Mouse (Mus musculus): ENCODE data around the gene Avpi1. TPM values are rescaled to one million over a fixed set of nuclear protein-coding genes. Genes with fewer than 3 reads are reported as not detected.

Avpi1 gene
- polyA plus RNA-seq, 1 experiment, result 1.7 TPM

GRCm38 (mm10) chr19:42163764-42164163, 34.9 kb upstream of the Avpi1 start, which contains the start of gene Zfyve27:
Zfyve27 (plus strand) TSS chr19:42163951.
- H3K27me3 ChIP-seq (ENCODE audit: control insufficient read depth), result peaks cover 36% of the 10 kb centered on the region
- TF ChIP-seq TAL1 (IDR thresholded peaks at IDR 0.05; ENCODE audit: low read length) (no peak), GATA1 (IDR thresholded peaks at IDR 0.05; ENCODE audit: low read length) (no peak)
- peaks cover 24% of the 10 kb centered on the region for H3K4me1 ChIP-seq (ENCODE audit: control insufficient read depth)
- H3K9me3 ChIP-seq (ENCODE audit: control insufficient read depth, low read length), result no peaks in the 10 kb centered on the region
- H3K4me3 ChIP-seq (replicated peaks), result no peak within 1 kb of the TSS
- H3K36me3 ChIP-seq (ENCODE audit: control insufficient read depth), result no peaks in the 10 kb centered on the region

DNA sequence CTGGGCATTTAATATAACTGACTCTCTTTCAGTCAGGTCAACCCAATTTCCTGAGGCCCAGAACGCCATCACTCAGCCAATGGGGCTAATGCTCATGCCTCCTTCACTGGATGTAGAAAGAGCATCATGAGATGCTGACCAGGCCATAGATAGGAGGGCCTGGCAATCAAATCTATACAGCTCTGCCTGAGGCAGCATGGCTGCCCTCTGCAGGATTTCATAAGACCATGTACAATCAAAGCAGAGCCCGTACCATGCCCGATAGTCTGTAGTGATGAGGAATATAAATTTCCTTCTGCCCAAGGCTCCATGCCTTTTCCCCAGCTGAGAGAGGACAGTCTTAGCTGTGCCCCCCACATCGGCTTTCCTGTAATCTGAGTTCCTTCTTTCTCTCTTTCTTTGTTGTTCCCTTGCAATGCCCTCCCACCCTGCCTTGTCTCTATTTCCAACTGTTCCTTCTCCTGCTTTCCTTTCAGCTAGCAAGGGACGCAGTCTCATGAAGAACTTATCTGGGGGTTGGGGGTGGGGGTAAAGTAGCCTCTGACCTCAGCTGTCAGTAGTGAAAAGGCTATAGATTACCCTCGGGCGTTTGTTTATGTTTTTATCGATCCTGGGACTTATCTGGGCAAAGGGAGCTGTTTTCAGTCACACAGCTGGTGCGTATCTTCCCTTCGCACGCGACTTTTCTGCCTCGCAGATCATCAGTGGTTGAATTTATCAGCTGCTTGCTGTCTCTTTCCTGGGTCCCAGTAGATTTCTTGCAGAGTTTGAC, 29.6 kb upstream of the Avpi1 start:
- Histone ChIP-seq H3K27me3 (ENCODE audit: control insufficient read depth) (peaks cover 13% of the 10 kb centered on the region), H3K36me3 (ENCODE audit: control insufficient read depth) (no peaks in the 10 kb centered on the region), H3K4me1 (ENCODE audit: control insufficient read depth) (peaks cover 15% of the 10 kb centered on the region), H3K9me3 (ENCODE audit: control insufficient read depth, low read length) (no peaks in the 10 kb centered on the region), H3K4me3 (replicated peaks) (no peak overlapping the region)
- TF ChIP-seq TAL1 (IDR thresholded peaks at IDR 0.05; ENCODE audit: low read length) (no peak), GATA1 (IDR thresholded peaks at IDR 0.05; ENCODE audit: low read length) (no peak)

DNA sequence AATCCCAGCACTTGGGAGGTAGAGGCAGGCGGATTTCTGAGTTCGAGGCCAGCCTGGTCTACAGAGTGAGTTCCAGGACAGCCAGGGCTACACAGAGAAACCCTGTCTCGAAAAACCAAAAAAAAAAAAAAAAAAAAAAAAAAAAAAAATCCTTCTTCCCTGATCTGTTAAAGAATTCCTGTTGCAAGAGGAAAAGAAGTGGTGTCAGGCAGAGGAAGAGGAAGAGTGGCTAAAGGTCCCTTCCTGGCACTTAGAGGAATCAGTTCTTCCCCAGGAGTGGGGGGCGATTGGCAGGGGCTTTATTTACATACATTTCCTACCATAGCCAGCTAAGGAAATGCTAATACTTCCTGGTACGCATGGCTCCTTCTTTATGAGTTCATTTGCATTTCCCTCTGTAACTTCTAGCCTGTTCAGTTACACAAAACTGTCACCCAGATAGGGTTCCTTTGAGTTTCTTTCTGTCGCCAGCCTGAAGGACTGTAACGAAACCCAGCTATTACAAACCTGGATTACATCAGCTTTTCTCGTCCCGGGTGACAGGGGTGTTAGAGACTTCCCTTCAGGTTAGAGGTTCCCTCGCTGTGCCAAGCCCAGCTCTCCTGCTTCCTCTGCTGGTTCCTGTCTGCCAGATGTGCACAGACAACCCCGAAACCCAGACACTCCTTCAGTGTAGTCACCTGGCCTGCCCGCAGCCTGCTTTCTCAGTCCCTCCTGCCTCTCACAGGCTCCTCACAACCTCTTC, 28.8 kb upstream of the Avpi1 start:
- no peak overlapping the region for H3K4me3 ChIP-seq (replicated peaks)
- peaks cover 15% of the 10 kb centered on the region for H3K27me3 ChIP-seq (ENCODE audit: control insufficient read depth)
- TF ChIP-seq GATA1 (IDR thresholded peaks at IDR 0.05; ENCODE audit: low read length), result no peak
- TF ChIP-seq TAL1 (IDR thresholded peaks at IDR 0.05; ENCODE audit: low read length), result no peak
- H3K9me3 ChIP-seq (ENCODE audit: control insufficient read depth, low read length), result no peaks in the 10 kb centered on the region
- H3K4me1 ChIP-seq (ENCODE audit: control insufficient read depth), result peaks cover 15% of the 10 kb centered on the region
- no peaks in the 10 kb centered on the region for H3K36me3 ChIP-seq (ENCODE audit: control insufficient read depth)

- TF ChIP-seq GATA1 (IDR thresholded peaks at IDR 0.05; ENCODE audit: low read length) (no peak), TAL1 (IDR thresholded peaks at IDR 0.05; ENCODE audit: low read length) (no peak)
- H3K4me3 ChIP-seq (replicated peaks), result no peak overlapping the region
- peaks cover 7% of the 10 kb centered on the region; the same call in 1 of the 2 replicates for H3K9me3 ChIP-seq (ENCODE audit: control insufficient read depth, low read length)
- H3K36me3 ChIP-seq (ENCODE audit: control insufficient read depth), result no peaks in the 10 kb centered on the region
- H3K4me1 ChIP-seq (ENCODE audit: control insufficient read depth), result peaks cover 21% of the 10 kb centered on the region
- peaks cover 37% of the 10 kb centered on the region for H3K27me3 ChIP-seq (ENCODE audit: control insufficient read depth)
These were observed 23.1 kb upstream of the Avpi1 start for GRCm38 (mm10) chr19:42151990-42152389.

DNA sequence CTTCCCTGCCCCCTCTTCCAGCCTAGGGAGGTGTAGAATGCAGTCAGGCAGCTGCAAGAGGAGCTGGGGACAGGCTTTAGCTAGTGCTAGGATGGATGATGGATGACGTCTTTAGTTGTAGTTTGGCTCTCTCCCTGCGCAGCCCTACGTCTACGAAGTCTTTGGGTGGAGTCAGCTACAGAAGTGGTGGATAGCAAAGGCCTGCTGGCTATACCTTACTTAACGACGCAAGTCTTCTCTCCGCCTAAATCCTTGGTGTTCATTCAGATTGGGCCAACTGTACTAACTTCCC, 19.7 kb upstream of the Avpi1 start:
- peak overlapping the region; percentile 62 for H3K4me3 ChIP-seq (replicated peaks)
- H3K27me3 ChIP-seq (ENCODE audit: control insufficient read depth), result peaks cover 55% of the 10 kb centered on the region
- peaks cover 7% of the 10 kb centered on the region; the same call in 1 of the 2 replicates for H3K9me3 ChIP-seq (ENCODE audit: control insufficient read depth, low read length)
- peaks cover 23% of the 10 kb centered on the region for H3K4me1 ChIP-seq (ENCODE audit: control insufficient read depth)
- TF ChIP-seq GATA1 (IDR thresholded peaks at IDR 0.05; ENCODE audit: low read length), result no peak
- no peak for TF ChIP-seq TAL1 (IDR thresholded peaks at IDR 0.05; ENCODE audit: low read length)
- no peaks in the 10 kb centered on the region for H3K36me3 ChIP-seq (ENCODE audit: control insufficient read depth)

GRCm38 (mm10) chr19:42147769-42148568, 19.1 kb upstream of the Avpi1 start:
- Histone ChIP-seq H3K27me3 (ENCODE audit: control insufficient read depth) (peaks cover 52% of the 10 kb centered on the region), H3K4me3 (replicated peaks) (peak overlapping the region; percentile 62), H3K9me3 (ENCODE audit: control insufficient read depth, low read length) (peaks cover 7% of the 10 kb centered on the region; the same call in 1 of the 2 replicates), H3K4me1 (ENCODE audit: control insufficient read depth) (peaks cover 23% of the 10 kb centered on the region), H3K36me3 (ENCODE audit: control insufficient read depth) (no peaks in the 10 kb centered on the region)
- TF ChIP-seq TAL1 (IDR thresholded peaks at IDR 0.05; ENCODE audit: low read length), result no peak
- no peak for TF ChIP-seq GATA1 (IDR thresholded peaks at IDR 0.05; ENCODE audit: low read length)

GRCm38 (mm10) chr19:42147170-42147768, 18.4 kb upstream of the Avpi1 start, which contains the start of gene Marveld1:
Marveld1 (plus strand) TSS chr19:42147400.
- peaks cover 23% of the 10 kb centered on the region for H3K4me1 ChIP-seq (ENCODE audit: control insufficient read depth)
- H3K4me3 ChIP-seq (replicated peaks), result peak within 1 kb of the TSS; percentile 62
- H3K9me3 ChIP-seq (ENCODE audit: control insufficient read depth, low read length), result peaks cover 7% of the 10 kb centered on the region; the same call in 1 of the 2 replicates
- peaks cover 52% of the 10 kb centered on the region for H3K27me3 ChIP-seq (ENCODE audit: control insufficient read depth)
- TF ChIP-seq TAL1 (IDR thresholded peaks at IDR 0.05; ENCODE audit: low read length) (no peak), GATA1 (IDR thresholded peaks at IDR 0.05; ENCODE audit: low read length) (no peak)
- H3K36me3 ChIP-seq (ENCODE audit: control insufficient read depth), result no peaks in the 10 kb centered on the region

GRCm38 (mm10) chr19:42146276-42147010, 17.6 kb upstream of the Avpi1 start:
- H3K27me3 ChIP-seq (ENCODE audit: control insufficient read depth), result peaks cover 52% of the 10 kb centered on the region
- TF ChIP-seq TAL1 (IDR thresholded peaks at IDR 0.05; ENCODE audit: low read length) (no peak), GATA1 (IDR thresholded peaks at IDR 0.05; ENCODE audit: low read length) (no peak)
- peaks cover 7% of the 10 kb centered on the region; the same call in 1 of the 2 replicates for H3K9me3 ChIP-seq (ENCODE audit: control insufficient read depth, low read length)
- H3K4me3 ChIP-seq (replicated peaks), result no peak overlapping the region
- H3K4me1 ChIP-seq (ENCODE audit: control insufficient read depth), result peaks cover 19% of the 10 kb centered on the region
- no peaks in the 10 kb centered on the region for H3K36me3 ChIP-seq (ENCODE audit: control insufficient read depth)

Measured in erythroblast, embryonic 14.5 days (primary cell).